Mouse (Mus musculus): ENCODE measurements at regions not wholly inside any gene's neighbourhood (a gene's known extent, or its start where the extent isn't known, plus 50 kb on each side); places are given as distances from the start of the nearest gene placed in this dataset.

GRCm38 (mm10) chr3:127995678-127996077, 99.6 kb upstream of the Fam241a start:
- DNase-seq (ENCODE audit: low spot score in 2 of 2) = no peak

- no peak for DNase-seq (ENCODE audit: low spot score in 2 of 2)
These were observed 91.5 kb upstream of the Fam241a start for GRCm38 (mm10) chr3:127987583-127987982.

- no peak for DNase-seq (ENCODE audit: low spot score in 2 of 2)
These were observed 89.0 kb upstream of the Fam241a start for GRCm38 (mm10) chr3:127985165-127985564.

GRCm38 (mm10) chr3:127977240-127977639, 81.1 kb upstream of the Fam241a start:
- no peak for DNase-seq (ENCODE audit: low spot score in 2 of 2)

GRCm38 (mm10) chr3:127970891-127971290, 74.8 kb upstream of the Fam241a start:
- peak in 1 of 2 experiments; percentile 34 for DNase-seq (ENCODE audit: low spot score in 2 of 2)

GRCm38 (mm10) chr3:127967170-127967569, 71.0 kb upstream of the Fam241a start:
- DNase-seq (ENCODE audit: low spot score in 2 of 2) = no peak

- DNase-seq (ENCODE audit: low spot score in 2 of 2) = no peak
These were observed 70.1 kb upstream of the Fam241a start for GRCm38 (mm10) chr3:127966214-127966613.

GRCm38 (mm10) chr3:127958919-127959684, 63.0 kb upstream of the Fam241a start:
- no peak for DNase-seq (ENCODE audit: low spot score in 2 of 2)

- no peak for DNase-seq (ENCODE audit: low spot score in 2 of 2)
These were observed 58.7 kb upstream of the Fam241a start for GRCm38 (mm10) chr3:127954856-127955255.

- DNase-seq (ENCODE audit: low spot score in 2 of 2) = no peak
These were observed 57.5 kb upstream of the Fam241a start for GRCm38 (mm10) chr3:127953610-127954009.

GRCm38 (mm10) chr3:127948898-127949620, 52.9 kb upstream of the Fam241a start:
- peak in 1 of 2 experiments; percentile 20 for DNase-seq (ENCODE audit: low spot score in 2 of 2)

GRCm38 (mm10) chr3:127948326-127948725, 52.2 kb upstream of the Fam241a start:
- DNase-seq (ENCODE audit: low spot score in 2 of 2) = no peak
